Mouse (Mus musculus) hindbrain, postnatal 0 days (tissue): ENCODE results near the gene Abhd8. TPM values are rescaled to one million over a fixed set of nuclear protein-coding genes. Genes with fewer than 3 reads are reported as not detected.
A peak's percentile ranks its signal among the peaks of the same experiment; 100 is the strongest.

Experiments
- ATAC-seq: fragments of 200-750 bp; cut with Nextera tagmentation; 2 replicates; pipeline ENCODE4 v1.8.0; 2017; ENCODE audit warnings: mild to moderate bottlenecking, moderate TSS enrichment, moderate library complexity
- DNase-seq: peaks from one replicate; pipeline ENCODE4 v3.0.0-alpha.2; 2015; ENCODE audit warnings: low spot score
- H3K27ac ChIP-seq: fragments of 300-500 bp; sonication (generic); 2 replicates; pipeline ENCODE4 v1.5.1; 2014; ENCODE audit warnings: mild to moderate bottlenecking
- H3K27me3 ChIP-seq: fragments of 300-500 bp; sonication (generic); 2 replicates; pipeline ENCODE4 v1.6.1; 2014; ENCODE audit warnings: low read length, mixed read lengths; ENCODE audit not compliant: insufficient read depth
- H3K36me3 ChIP-seq: fragments of 300-500 bp; sonication (generic); 2 replicates; pipeline ENCODE4 v1.6.1; 2014; ENCODE audit warnings: low read length, mixed read lengths; ENCODE audit not compliant: insufficient read depth
- H3K4me1 ChIP-seq: fragments of 300-500 bp; sonication (generic); 2 replicates; pipeline ENCODE4 v1.6.1; 2014; ENCODE audit warnings: antibody characterized with exemption, low read length, mixed read lengths; ENCODE audit not compliant: insufficient read depth
- H3K4me2 ChIP-seq: fragments of 300-500 bp; sonication (generic); 2 replicates; pipeline ENCODE4 v1.6.1; 2014; ENCODE audit warnings: low read depth, mild to moderate bottlenecking, low read length, moderate library complexity, mixed read lengths
- H3K4me3 ChIP-seq: fragments of 300-500 bp; sonication (generic); 2 replicates; pipeline ENCODE4 v1.5.1; 2014; ENCODE audit warnings: low read length
- H3K9ac ChIP-seq: fragments of 300-500 bp; sonication (generic); replicated peaks from 2 replicates; pipeline ENCODE4 v1.6.1; 2014; ENCODE audit warnings: mild to moderate bottlenecking, low read length, moderate library complexity, mixed read lengths
- H3K9me3 ChIP-seq: fragments of 300-500 bp; sonication (generic); 2 replicates; pipeline ENCODE4 v1.6.1; 2016; ENCODE audit warnings: low read length, mixed read lengths
- CTCF ChIP-seq: IDR thresholded peaks from 2 replicates; pipeline ENCODE4 v1.5.1; 2016; ENCODE audit warnings: antibody characterized with exemption, control low read depth, low read depth
- WGBS: fragments of 180-500 bp; shearing (Covaris S2); extraction: QIAGEN DNeasy Blood & Tissue Kit; methylation state at CpG from one replicate; pipeline ENCODE4 v1.1.7; 2014; 5-methylcytosine and 5-hydroxymethylcytosine counted together
- polyA plus RNA-seq: library from polyadenylated mRNA; unstranded; fragments of >200 nt; fragmentation: Nextera tagmentation; extraction: Ambion mirVana; gene quantifications from 2 replicates; pipeline ENCODE4 v1.2.1, GENCODE M21; 2015
- total RNA-seq: library from RNA; depleted of rRNA; stranded (reverse); fragments of >200 nt; gene quantifications from 2 replicates; pipeline ENCODE4 v1.2.3, GENCODE M21; 2014

Abhd8 gene
- total and polyA plus RNA-seq, 2 experiments from 2014 or later = 195 to 330 TPM

DNA sequence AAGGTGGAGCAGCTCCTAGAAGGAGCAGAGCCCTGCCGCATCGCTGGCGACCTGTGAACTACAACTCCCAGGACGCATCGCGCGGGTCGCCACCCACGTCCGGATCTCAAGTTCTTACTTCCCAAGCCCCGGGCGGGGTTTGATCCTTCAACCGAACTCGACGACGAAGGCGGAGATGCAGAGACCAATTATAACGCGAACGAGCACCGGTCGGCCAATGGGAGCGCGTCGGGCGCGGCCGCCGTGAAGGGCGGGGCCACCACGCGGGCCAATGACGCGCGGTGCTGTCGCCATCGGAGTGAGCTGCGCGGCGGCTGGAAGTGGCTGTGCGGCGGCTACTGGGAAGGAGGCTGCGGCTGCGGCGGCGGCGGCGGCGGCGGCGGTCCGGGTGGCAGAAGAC lies 5.5 kb upstream of the Abhd8 start, which contains the start of gene Dda1:
TSS of gene Dda1 (plus strand) at position 284 of the 400 bp plus-strand sequence.
- H3K27me3 ChIP-seq = no peaks in the 10 kb centered on the region
- H3K4me3 ChIP-seq = peak within 1 kb of the TSS; percentile 73
- H3K4me2 ChIP-seq = peak within 1 kb of the TSS; percentile 81
- H3K36me3 ChIP-seq = peaks cover 22% of the 10 kb centered on the region; the same call in 1 of the 2 replicates
- DNase-seq (peak; percentile 100), ATAC-seq (peak; percentile 90)
- TF ChIP-seq CTCF = no peak
- WGBS = under 1% methylated on average over 36 of the region's 52 CpGs
- peak within 1 kb of the TSS; percentile 80 for H3K27ac ChIP-seq
- peaks cover 4% of the 10 kb centered on the region; the same call in 1 of the 2 replicates for H3K4me1 ChIP-seq
- peak within 1 kb of the TSS; percentile 73 for H3K9ac ChIP-seq
- no peaks in the 10 kb centered on the region for H3K9me3 ChIP-seq

DNA sequence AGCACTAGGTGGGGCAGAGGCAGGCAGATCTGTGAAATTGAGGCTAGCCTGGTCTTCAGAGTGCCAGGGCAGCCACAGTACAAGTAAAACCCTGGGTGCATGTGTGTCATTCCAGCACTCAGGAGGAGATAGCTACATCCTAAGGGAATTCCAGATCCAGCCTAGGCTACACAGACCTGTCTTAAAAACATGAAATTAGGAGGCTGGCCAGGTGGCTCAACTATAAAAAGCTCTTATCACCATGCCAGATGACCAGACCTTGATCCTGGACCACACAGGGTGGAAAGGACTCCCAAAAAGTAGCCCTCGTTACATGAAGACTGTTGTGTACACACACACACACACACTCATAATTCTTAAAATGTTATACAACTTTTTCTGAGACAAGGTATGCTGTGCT lies 4.5 kb upstream of the Abhd8 start:
- DNase-seq = no peak
- Histone ChIP-seq H3K9me3 (no peaks in the 10 kb centered on the region), H3K36me3 (peaks cover 14% of the 10 kb centered on the region; the same call in 1 of the 2 replicates), H3K4me1 (peaks cover 6% of the 10 kb centered on the region; the same call in 1 of the 2 replicates), H3K27ac (no peak overlapping the region), H3K27me3 (no peaks in the 10 kb centered on the region), H3K4me3 (no peak overlapping the region), H3K9ac (no peak overlapping the region), H3K4me2 (no peak overlapping the region)
- 97% methylated on average over 1 of the region's 1 CpGs for WGBS
- no peak for TF ChIP-seq CTCF
- ATAC-seq = no peak

DNA sequence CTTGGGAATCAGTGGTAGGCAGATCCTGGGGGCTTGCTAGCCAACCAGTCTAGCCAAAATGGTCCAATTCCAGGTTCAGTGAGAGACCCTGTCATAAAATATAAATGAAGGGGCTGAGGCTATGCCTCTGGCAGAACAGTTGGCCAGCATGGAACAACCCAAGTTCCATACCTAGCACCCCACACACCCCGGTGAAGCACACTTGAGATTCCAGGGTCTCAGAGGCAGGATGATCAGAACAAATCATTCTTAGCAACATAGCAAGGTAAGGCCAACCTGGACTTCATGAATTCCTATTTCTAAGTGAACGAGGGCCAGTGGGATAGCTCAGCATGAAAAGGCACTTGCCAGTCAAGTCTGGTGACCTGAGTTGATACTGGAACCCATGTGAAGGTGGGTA lies 3.7 kb upstream of the Abhd8 start:
- DNase-seq (no peak), ATAC-seq (no peak)
- TF ChIP-seq CTCF = no peak
- Histone ChIP-seq H3K27ac (no peak overlapping the region), H3K9ac (no peak overlapping the region), H3K4me1 (peaks cover 6% of the 10 kb centered on the region; the same call in 1 of the 2 replicates), H3K4me2 (no peak overlapping the region), H3K36me3 (0 out of 2 replicates have a peak, but pooled peaks cover 6% of the 10 kb centered on the region), H3K27me3 (no peaks in the 10 kb centered on the region), H3K9me3 (no peaks in the 10 kb centered on the region), H3K4me3 (no peak overlapping the region)
- WGBS = 89% methylated on average over 2 of the region's 2 CpGs

DNA sequence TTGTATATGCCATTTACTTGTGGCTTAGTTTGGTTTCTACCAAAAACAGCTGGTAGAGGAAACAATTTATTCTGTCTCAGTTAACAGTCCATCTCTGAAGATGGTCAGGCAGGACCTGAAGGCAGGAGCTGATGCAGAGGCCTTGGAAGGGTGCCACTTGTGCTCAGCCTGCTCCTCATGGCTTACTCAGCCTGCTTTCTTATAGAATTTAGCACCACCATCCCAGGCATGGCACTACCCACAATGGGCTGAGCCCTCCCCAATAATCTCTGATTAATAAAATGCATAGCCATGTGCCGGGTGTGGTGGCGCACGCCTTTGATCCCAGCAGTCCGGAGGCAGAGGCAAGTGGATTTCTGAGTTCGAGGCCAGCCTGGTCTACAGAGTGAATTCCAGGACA lies 2.7 kb upstream of the Abhd8 start:
- Histone ChIP-seq H3K9me3 (no peaks in the 10 kb centered on the region), H3K36me3 (peaks cover 2% of the 10 kb centered on the region; the same call in 1 of the 2 replicates), H3K9ac (no peak overlapping the region), H3K4me3 (no peak overlapping the region), H3K4me2 (no peak overlapping the region), H3K27ac (no peak overlapping the region), H3K27me3 (no peaks in the 10 kb centered on the region), H3K4me1 (peaks cover 10% of the 10 kb centered on the region; the same call in 1 of the 2 replicates)
- 95% methylated on average over 5 of the region's 5 CpGs for WGBS
- DNase-seq (no peak), ATAC-seq (no peak)
- TF ChIP-seq CTCF = no peak

DNA sequence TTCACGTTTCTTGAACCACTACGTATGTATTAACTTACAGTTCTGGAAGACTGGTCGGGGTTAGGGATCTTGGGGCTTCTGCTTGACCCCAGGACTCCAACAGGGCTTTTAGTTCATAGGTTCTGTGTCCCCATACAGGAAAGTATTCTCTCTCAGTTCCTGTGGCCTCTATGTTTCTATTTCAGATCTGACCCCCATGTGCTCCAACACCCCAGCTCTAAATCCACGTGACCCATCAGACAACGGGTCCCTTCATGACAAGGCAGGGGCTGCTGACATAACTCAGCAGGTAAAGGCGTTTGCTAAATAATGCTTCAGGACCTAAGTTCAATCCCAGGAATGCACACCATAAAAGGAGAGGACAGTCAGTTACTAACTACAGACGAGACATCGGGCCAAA lies 2.3 kb upstream of the Abhd8 start:
- no peak overlapping the region for H3K27ac ChIP-seq
- H3K4me1 ChIP-seq = peaks cover 10% of the 10 kb centered on the region; the same call in 1 of the 2 replicates
- H3K36me3 ChIP-seq = peaks cover 6% of the 10 kb centered on the region
- no peak overlapping the region for H3K9ac ChIP-seq
- ATAC-seq = no peak
- H3K9me3 ChIP-seq = no peaks in the 10 kb centered on the region
- peak overlapping the region; percentile 88 for H3K4me3 ChIP-seq
- no peaks in the 10 kb centered on the region for H3K27me3 ChIP-seq
- TF ChIP-seq CTCF = no peak
- 86% methylated on average over 8 of the region's 8 CpGs for WGBS
- no peak for DNase-seq
- peak overlapping the region; percentile 61 for H3K4me2 ChIP-seq

DNA sequence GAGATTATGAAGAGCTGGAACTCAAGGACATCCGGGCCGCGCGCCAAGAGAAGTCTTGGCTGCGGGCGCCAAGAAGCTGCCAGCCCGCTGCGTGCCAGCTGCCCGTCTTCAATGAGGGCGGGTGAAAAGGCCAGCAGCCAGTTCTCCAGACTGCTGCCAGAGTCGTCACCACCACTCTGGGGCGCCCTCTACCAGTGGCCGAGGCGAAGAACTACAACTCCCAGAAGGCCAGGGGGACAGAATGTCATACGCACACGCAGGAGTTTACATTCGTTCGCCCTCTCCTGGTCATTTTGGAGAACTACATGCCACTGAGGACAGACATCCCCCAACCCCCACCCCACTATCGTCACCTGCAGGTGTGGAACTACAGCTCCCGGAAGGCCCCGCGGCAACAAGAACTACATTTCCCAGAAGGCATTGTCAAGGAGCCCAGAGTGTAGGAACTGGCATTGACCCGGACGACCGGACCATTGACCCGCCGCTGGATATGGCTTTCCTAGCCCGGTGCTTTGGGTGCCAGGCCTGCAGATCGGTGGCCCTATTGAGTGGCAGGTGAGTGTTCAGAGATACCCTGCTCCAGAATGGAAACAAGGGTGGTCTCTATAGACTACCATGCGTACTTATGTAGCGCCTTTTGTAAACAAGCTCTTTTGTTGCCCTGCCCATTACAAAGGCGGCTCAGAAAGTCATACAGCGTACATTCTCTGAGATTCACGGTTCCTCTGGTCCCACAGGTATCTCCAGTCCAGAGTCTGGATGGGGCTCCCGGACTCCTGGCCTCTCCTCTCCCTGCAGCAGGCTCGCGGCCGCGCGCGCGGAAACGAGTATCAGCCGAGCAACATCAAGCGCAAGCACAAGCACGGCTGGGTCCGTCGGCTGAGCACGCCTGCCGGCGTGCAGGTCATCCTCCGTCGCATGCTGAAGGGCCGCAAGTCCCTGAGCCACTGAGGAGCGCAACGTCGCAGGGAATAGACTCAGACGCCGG lies 1.4 kb upstream of the Abhd8 start, which contains the start of gene Mrpl34:
TSS of gene Mrpl34 (plus strand) at position 447 of the 988 bp plus-strand sequence.
- DNase-seq (peak; percentile 100), ATAC-seq (peak; percentile 85)
- peak within 1 kb of the TSS; percentile 88 for H3K4me3 ChIP-seq
- TF ChIP-seq CTCF = peak; percentile 99
- H3K4me2 ChIP-seq = peak within 1 kb of the TSS; percentile 61
- peak within 1 kb of the TSS; percentile 92 for H3K27ac ChIP-seq
- peak within 1 kb of the TSS; percentile 89 for H3K9ac ChIP-seq
- under 1% methylated on average over 59 of the region's 59 CpGs for WGBS
- peaks cover 9% of the 10 kb centered on the region for H3K36me3 ChIP-seq
- H3K4me1 ChIP-seq = peaks cover 10% of the 10 kb centered on the region; the same call in 1 of the 2 replicates
- no peaks in the 10 kb centered on the region for H3K9me3 ChIP-seq
- H3K27me3 ChIP-seq = no peaks in the 10 kb centered on the region
